Mouse (Mus musculus): ENCODE results near the gene Pja2. TPM values are rescaled to one million over a fixed set of nuclear protein-coding genes. Genes with fewer than 3 reads are reported as not detected.

Pja2 gene
- polyA plus RNA-seq, 1 experiment from 2014 or later: 64.4 TPM

- 80% methylated on average over 8 of the region's 8 CpGs for WGBS
- Histone ChIP-seq H3K27ac (no peak overlapping the region), H3K4me3 (no peak overlapping the region), H3K9me3 (no peaks in the 10 kb centered on the region), H3K4me1 (no peaks in the 10 kb centered on the region), H3K27me3 (no peaks in the 10 kb centered on the region), H3K4me2 (no peak overlapping the region), H3K36me3 (no peaks in the 10 kb centered on the region), H3K9ac (no peak overlapping the region)
- no peak for ATAC-seq (ENCODE audit: insufficient number of reproducible peaks, insufficient read depth, low FRiP score, low TSS enrichment, low read depth)
These were observed 100.5 kb downstream of the Pja2 start for GRCm38 (mm10) chr17:64231172-64231571.

Small RNA genes lying within 50 kb of the gene (microRNA-seq; reads per million reads assigned to microRNA genes)
- not detected for gene Gm24194

Data from embryonic facial prominence, embryonic 13.5 days (tissue).